Mouse (Mus musculus): ENCODE results near the gene Ppl. TPM values are rescaled to one million over a fixed set of nuclear protein-coding genes. Genes with fewer than 3 reads are reported as not detected.
A peak's percentile ranks its signal among the peaks of the same experiment; 100 is the strongest.

Gene Ppl
- total RNA-seq, 2 experiments from 2014 or later: 2.0 to 4.7 TPM

DNA sequence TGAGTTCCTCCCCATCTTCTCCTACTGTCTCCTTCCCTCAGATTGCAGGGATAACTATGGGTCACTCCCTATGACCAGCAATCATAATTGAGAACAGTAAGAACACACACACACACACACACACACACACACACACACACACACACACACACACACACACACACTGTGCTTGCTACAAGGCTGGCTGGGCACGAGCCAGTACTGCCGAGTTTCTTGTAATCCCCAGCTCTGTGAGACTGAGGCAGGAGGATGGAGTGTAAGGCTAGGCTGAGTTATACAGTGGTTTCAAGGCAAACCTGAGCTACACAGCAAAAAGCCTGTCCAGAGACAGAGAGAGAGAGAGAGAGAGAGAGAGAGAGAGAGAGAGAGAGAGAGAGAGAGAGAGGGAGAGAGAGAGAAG is 2.0 kb downstream of the Ppl start:
- no peak for DNase-seq

DNA sequence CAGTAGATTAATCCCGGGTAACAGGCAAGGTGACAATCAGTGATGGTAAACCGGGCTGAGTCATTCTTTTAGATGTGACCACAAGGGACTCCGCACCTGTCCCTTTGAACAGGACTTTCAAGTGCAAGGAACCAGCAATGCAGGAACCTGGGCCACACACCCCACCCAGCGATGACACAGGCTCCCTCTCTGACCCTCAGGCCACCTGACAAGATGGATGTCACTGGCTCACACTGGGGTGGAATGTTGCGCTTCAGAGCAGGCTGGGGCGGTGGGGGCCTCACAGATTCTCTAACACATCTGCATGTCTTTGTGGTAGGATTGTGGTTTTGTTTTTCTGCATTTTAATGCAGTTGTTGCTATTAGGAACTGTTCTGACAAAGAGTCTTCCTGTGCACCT is 8.7 kb downstream of the Ppl start:
- DNase-seq: no peak

DNA sequence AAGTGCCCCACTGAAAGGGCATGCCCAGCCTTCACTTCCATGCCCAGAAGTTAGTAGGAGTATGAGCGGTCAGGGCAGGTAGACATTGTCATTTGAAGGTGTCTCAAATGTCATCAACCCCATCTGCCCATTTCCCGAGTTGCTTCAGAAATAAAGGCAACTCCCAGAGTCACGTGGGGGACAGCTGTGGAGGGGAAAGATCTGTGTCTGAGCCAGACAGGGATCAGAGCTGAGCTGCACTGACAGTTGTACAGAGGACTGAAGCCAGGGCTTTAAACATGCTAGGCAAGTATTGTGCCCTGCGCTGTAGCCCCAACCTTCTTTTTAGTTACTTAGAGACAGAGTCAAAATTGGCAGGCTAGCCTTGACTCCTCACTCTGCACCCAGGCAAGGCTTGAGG is 12.4 kb downstream of the Ppl start:
- no peak for DNase-seq

DNA sequence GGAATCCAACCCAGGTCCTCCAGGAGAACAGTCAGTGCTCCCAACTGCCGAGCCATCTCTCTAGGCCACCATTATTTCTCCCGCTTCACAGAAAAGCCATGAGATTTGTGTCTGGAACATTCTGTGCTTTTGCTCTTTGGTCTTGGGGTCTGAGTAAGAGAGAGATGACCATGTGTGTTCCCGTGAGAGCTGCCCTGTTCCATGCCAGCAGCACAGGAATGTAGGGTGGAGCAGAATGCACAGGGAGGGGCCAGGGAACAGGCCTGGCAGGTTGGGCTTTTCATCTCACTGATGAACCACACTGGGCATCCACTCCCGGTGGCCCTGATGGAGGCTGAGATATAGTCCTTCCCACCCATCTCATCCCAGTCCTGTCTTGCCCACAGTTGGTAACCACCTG is 12.8 kb downstream of the Ppl start:
- no peak for DNase-seq

DNA sequence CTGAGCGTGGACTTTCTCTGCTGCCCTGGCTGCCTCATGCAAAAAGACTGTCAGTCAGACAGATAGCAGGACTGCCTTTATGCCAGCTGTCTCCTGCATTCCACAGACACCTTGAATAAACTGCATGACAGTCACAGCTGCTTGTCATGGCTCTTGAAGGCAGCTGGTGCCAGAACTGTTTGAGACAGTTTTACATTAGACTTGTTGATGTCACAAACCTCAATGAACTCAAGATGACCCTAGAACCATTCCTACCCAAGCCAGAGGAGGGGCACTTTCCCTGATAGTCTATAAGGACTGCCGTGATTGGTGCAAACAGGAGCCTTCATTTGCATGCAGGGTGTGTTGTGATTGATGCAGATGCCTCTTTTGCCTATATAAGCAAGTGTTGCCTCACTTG is 18.6 kb downstream of the Ppl start:
- no peak for DNase-seq

DNA sequence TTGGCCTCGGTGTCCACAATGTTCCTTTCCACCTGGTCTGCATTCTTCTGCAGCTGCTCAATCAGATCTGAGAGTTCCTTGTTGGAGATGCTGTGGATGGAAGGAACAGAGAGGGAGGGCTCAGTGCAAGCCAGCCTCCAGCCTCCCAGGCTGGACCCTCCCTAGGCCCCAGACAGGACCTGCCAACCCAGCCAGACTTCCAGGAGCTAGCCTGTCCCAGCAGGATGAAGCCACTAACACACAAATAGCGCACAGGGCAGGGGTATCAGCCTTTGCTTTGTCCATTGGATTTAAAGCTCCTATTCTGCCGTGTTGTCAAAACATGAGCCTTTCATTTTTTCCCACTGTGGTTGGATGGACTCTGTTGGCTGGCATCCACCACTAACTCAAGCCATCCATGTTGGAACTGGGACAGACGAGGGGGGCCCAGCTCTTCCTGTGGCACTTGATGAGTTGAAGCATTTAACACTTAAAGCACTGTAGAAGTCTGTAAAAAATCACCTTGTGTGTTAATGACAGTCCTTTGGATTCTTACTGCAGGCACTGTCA is 19.1 kb downstream of the Ppl start:
- no peak for DNase-seq

DNA sequence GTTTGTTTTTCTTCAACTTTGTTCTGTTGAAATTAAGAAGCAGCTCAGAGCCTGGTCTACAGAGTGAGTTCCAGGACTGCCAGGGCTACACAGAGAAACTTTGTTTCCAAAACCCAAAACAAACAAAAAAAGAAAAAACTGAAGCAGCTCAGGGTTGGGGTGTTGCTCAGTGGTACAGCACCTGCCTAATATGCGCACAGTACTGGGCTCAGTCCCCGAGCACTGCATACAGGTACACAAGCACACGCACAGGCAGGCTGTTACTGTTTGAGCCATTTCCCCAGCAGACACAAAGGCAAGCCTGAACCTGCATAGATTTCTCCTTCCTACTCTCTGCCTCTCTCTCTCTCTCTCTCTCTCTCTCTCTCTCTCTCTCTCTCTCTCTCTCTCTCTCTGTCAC is 21.2 kb downstream of the Ppl start:
- DNase-seq: no peak

DNA sequence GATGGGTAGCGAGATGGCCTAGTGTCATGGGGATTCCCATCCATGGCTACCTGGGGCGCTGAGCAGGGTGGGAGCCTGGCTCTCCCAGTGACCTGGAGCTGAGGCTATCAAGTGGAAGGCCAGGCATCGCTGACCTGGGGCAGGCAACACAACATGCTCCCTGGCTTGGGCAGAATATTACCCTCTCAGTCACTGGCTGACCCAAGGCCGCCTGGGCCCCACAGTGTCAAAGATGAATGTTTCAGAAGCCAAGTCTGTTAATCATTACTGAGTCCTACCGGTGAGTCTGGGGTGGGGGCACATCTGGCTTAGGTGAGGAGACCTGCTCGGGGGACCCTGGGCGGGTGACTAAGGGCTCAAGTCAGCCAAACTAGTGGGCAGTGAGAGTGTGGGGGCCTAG is 22.3 kb downstream of the Ppl start:
- DNase-seq: no peak

DNA sequence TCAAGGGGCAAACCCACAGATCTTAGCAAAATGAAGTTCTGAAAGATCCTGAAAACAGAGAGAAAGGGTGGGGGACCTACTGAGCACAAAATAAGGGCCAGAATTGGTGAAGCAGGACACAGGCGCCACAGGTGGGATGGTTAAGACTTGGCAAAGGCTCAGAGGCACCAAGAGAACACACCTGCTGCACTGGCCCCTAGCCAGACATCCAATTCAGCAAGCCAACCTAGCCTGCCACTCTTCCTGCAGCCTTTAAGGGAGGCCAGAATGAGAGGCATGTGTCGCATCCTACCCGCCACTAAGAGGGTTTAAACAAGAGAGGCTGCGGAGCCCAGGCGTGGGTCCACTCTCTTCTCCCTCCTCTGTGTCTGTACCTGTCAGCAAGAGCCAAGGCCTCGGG is 31.2 kb downstream of the Ppl start:
- DNase-seq: no peak

DNA sequence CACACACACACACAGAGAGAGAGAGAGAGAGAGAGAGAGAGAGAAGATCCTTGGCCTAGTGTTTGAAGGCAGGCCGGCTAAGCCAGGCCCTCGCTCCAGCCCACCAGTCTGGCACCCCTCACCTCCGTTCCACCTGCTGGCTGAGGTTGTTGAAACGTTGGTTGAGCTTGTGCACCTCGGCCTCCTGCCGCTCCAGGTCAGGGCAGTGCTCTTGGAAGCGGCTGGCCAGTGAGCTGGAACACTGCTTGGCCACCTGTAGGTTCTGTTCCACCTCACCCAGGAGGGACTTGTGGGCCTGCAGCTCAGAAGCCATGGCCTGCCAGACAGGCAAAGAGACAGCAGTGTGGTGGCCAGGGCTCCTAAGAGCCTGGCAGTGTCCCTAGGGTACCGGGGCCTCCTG is 35.7 kb downstream of the Ppl start:
- DNase-seq: no peak

DNA sequence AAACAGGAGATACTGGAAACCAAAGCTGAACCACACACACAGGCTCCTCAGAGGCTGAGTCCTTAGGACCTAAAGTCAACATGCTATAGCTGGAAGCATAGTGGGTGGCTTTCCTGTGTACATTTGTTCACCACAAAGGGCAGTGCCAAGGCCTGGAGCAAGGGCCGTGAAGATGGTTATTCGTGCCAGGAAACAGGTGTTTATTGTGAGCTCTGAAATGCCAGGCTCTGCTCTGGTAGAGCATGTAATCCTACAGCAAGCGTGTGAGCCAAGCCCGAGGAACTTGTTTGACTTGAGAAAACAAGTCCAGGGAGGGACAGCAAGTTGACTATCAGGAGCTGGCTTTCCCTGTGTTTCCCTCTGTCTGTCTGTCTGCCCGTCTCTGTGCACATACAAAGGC is 38.9 kb downstream of the Ppl start:
- DNase-seq: no peak

DNA sequence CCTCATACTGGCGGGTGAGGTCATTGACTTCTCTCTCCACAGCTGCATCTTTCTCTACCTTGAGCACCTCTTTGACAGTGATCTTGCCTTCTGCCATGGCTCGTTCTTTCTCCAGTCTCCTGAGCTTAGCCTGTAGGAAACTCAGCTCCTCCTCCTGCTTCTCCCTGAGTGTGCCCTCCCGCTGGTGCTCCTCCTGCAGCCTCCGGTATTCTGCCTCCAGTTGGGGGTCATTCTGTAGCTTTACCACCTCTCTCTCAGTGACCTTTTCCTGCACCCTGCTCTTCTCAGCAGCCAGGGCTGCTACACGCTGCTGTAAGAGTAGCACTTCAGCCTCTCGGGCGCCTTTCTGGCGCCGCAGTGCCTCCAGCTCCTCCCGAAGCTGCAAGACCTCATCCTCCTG is 43.2 kb downstream of the Ppl start:
- no peak for DNase-seq

DNA sequence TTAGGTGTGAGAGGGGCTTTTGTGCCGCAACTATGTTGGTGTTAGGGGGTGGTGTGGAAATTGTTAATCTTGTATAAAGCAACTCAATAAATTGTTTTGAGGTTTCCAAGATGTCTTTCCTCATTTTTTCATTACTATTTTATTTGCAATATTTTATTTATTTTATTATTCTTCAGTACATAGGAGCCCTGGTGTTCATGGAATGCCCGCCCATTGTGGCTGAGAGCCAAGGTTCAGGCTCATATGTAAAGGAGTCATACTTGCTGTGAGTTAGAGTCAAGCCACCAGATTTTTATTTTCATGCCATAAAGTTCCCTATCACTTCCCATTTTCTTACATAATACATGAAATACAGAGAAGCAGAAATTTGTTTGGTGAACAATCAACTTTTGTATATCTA is 46.0 kb downstream of the Ppl start:
- DNase-seq: no peak

DNA sequence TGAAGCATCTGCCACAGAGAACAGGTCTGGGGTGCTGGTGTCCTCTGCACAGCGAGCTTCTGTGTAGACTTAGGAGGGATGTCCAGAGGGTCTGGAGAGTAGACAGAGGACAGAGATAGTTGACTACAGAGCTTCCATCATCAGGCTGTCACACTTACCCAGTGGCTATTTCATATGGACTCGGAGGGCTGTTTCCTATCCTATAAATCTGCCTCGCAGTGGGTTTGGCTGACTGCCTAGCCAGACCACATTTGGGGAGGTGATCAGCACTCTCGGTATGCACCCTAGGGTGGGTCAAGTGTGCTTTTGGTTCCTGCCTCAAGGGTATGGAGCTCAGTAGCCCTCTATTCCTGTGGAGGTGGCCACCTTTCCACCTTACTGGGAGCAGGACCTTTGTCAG is 47.0 kb downstream of the Ppl start:
- DNase-seq: no peak

DNA sequence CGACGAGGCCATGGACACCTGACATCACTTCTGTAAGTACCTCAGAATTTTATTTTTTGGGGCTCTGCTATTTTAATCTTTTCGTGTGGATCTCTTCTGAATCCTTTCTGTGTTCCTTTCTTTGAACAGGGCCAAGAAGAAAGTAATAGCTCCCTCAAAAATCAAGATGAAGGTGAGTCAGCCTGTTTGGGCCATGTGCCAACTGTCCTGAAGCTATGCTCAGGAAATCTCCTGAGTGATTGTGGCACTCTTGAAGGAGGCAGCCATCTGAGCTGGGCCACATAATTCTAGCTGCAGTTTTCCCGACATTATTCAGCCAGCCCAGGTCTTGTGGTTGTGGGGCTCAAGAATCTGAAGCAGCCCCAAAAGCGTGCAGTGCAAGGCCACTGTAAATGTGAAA is 57.9 kb downstream of the Ppl start:
- DNase-seq: peak; percentile 56 to 70

DNA sequence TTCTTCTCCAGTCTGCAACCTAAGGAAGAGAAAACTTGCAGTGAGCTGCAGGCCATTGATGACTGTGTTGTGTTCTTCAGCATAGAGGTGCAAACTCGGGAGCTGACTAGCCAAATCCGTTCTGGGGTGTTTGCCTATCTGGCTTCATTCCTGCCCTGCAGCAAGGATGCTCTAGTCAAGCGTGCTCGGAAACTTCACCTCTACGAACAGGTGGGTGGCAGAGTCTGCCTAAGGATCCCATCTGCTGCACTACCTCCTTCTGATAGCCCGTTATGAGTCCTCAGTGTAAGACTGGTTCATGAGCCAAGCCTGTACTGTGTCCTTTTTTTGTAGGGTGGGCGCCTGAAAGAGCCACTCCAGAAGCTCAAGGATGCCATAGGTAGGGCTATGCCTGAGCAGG is 60.2 kb downstream of the Ppl start:
- no peak for DNase-seq

DNA sequence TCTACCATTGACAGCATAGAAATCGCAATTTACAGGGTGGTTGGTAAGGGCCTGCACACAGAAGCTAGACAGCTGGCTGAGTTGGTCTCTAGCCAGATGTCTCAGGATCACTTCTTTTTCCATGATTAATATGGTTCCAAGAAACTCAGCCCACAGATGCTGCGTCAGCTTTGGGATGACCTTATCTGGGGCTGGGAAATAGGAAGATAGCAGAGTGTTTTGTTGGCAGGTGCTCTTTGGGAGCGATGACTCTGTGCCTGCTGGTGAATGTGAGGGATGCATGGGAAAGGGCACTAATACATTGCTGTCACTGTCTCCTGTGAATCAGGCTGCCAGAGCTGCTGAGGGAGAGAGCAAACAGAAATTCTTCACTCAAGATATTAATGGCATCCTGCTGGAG is 61.9 kb downstream of the Ppl start:
- peak; percentile 71 to 75 for DNase-seq

DNA sequence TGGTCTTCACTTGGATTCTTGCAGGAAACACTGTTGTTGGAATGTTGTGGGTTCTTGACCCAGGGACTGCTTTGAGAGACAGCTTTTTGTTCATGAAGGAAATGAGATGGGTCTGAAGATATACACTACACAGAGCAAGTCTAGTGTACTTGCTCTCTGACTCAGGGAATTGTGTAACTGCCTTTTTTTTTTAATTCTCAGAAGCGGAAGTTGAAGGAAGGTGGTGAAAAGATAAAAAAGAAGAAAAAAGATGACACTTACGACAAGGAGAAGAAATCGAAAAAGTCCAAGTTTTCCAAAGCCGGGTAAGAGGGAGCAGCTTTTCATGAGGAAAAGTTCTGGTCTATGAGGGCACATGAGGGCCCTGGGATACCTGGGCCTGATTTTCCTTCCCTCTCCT is 68.7 kb downstream of the Ppl start:
- no peak for DNase-seq

DNA sequence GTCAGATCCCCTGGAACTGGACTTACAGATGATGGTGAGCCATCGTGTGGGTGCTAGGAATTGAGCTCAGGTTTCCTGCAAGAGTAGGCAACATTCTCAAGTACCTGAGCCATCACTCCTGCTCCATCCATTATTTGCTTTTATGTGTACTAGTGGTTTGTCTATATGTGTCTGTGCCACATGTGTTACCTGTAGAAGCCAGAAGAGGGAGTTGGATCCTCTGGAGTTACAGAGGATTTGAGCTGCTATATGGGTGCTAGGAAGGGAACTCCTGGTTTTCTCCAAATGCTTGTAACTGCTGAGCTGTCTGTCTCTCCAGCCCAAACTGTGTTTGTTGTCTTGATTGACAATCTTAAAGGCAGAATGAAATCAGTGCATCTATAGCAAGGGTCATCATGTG is 74.1 kb downstream of the Ppl start:
- no peak for DNase-seq

DNA sequence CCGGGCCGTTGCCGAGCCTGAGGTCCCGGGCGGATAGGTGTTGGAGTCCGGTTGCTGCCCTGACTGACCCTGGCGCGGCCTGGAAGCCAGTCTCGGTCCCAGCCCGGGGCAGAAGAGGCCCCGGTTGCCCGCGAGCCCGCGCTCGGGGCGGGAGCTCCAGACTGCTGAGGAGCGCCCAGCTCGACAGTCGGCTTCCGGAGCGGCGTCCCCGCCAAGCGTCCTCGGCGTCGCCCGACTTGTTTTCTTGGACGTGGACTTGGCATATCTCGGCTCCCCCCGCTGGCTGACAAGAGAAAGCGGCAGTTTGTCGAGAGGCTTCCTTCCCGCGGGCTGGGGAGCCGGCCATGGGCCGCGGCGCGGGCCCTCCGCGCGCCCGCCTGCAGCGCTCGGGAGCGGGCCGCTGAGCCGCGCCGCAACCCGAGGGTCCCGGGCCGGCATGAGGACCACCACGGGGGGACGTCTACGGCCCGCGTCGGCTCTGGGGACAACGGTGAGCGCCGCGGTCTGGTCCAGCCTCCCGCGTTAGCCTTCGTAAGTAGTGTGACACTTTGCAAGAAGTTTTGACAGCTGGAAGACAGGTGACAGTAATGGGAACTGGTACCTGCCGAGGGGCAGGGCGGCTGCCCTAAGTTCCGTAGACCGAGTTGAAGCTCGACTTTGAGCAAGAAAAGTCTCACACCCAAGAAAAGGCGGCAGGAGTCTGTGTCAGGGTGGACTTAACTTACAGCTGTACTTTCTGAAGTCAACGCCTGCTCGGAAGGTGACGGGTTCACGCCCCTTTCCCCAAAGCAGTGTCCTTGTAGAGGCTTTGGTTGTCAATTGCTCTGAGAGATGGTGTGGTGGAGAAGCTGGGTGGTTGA is 81.7 kb downstream of the Ppl start:
- DNase-seq: peak; percentile 85 to 86

DNA sequence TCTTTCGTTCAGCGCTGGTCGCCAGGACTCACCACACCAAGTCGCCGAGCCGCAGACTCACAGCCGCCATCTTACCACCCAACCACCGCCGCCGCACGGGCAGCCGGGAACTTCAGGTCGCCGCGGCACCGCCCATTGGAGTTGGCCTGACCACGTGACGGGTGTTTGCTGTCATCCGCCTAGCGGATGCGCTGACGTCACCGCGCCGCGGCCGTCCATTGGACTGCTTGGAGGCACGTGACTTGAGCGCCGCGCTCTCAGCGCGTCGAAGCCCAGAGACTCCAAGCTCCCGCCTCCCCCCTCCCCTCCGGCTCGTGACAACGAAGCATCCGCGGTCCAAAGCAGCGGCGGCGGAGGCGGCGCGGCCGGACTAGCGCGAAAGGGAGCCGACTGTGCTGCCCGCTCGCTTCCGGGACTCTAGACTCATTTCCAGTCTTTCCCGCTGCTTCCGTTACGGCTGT is 82.4 kb downstream of the Ppl start, which contains the start of the genes Glyr1 and Ubn1:
Gene Glyr1 (minus strand): TSS at position 90 of the 461 bp plus-strand sequence.
Gene Ubn1 (plus strand): TSS at position 284 of the 461 bp plus-strand sequence.
- DNase-seq: peak; percentile 100

DNA sequence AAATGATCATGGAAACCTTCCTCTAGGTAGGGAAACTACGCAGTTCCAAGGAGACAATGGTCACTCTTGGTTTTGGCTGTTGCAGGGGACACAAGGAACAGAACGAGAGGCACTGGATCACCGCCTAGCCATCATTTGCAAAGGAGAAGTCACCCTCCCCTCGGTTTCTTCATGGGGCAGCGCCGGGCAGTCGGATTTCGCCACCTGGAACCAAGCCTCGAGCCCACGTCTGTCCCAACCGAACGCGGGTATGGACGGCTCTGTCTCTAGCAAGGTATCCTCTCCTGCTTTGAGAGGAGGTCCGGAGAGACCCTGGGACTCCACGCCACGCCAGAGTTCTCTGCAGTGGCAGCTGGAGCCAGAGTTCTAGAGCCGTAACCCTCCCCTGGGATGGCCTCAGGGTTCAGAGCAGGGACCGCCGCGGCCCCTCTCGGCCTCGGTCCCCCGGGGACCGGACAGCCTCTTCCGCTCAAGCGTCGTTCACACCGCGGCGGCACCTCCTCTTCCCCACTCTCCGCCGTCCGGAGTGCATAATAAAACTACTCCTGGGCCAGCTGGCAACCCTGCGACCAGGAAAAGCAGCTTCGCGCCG is 82.9 kb downstream of the Ppl start:
- no peak for DNase-seq

DNA sequence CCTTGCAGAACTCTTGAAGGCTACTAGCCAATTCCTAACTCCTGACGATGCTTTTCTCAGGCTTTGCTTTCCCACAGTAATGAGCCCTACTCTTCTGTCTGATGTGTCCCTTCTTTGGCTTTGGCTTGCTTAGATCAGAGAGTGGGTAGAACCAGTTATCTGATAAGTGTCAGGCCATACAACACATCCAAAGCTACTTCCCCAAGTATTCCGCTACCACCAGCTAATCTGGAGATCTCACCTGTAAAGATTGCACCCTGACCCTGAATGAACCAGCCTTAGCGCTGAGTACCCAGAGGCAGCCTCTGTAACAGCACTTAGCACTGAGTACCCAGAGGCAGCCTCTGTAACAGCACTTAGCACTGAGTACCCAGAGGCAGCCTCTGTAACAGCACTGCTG is 86.9 kb downstream of the Ppl start:
- no peak for DNase-seq

All from adrenal gland, postnatal 36 days (tissue).